Mouse (Mus musculus): ENCODE results near the gene Leo1. TPM values are rescaled to one million over a fixed set of nuclear protein-coding genes. Genes with fewer than 3 reads are reported as not detected.

Gene Leo1
- polyA plus RNA-seq (2012), result 9.4 and 14.8 TPM in 2 replicates

GRCm38 (mm10) chr9:75440796-75441666 lies at the start of gene Leo1:
Gene Leo1 (plus strand): TSS chr9:75441524.

GRCm38 (mm10) chr9:75409852-75410378 lies 31.4 kb upstream of the Leo1 start, which contains the start of gene Mapk6:
Gene Mapk6 (minus strand): TSS chr9:75410005.

Other genes with a start within 250 kb of the Leo1 start
- 0.05 and 0.32 TPM in 2 replicates for gene Myo5c, start 209.5 kb upstream of the Leo1 start, polyA plus RNA-seq (2012)
- 0.71 and 0.99 TPM in 2 replicates for gene Gnb5, start 135.2 kb upstream of the Leo1 start, polyA plus RNA-seq (2012)
- gene Bcl2l10, start 93.8 kb upstream of the Leo1 start, polyA plus RNA-seq (2012), result not detected in 2 replicates
- gene Mapk6, start 31.5 kb upstream of the Leo1 start, polyA plus RNA-seq (2012), result 23.6 and 26.4 TPM in 2 replicates
- 11.9 and 13.6 TPM in 2 replicates for gene Tmod3, start 118.1 kb downstream of the Leo1 start, polyA plus RNA-seq (2012)
- gene Tmod2, start 169.8 kb downstream of the Leo1 start, polyA plus RNA-seq (2012), result 0.05 TPM in 1 of 2 replicates, not detected in the other
- 9.0 and 13.1 TPM in 2 replicates for gene Lysmd2, start 184.2 kb downstream of the Leo1 start, polyA plus RNA-seq (2012)
- gene Scg3, start 242.5 kb downstream of the Leo1 start, polyA plus RNA-seq (2012), result not detected in 2 replicates

All from megakaryocyte-erythroid progenitor cell, adult 5 weeks (primary cell).